Mouse (Mus musculus): ENCODE results near the gene Wdr60. TPM values are rescaled to one million over a fixed set of nuclear protein-coding genes. Genes with fewer than 3 reads are reported as not detected.

The Wdr60 gene
- polyA plus RNA-seq, 1 experiment = 1.5 TPM

- no peak for DNase-seq (ENCODE audit: low read depth in 1 of 2, low spot score in 2 of 2)
- Histone ChIP-seq H3K27me3 (ENCODE audit: control insufficient read depth, insufficient read depth, low read length) (no peaks in the 10 kb centered on the region), H3K4me1 (ENCODE audit: control insufficient read depth, insufficient read depth, insufficient read length) (no peaks in the 10 kb centered on the region), H3K27ac (ENCODE audit: insufficient read depth, low read length) (no peak overlapping the region), H3K36me3 (ENCODE audit: control insufficient read depth, insufficient read depth, low read length) (no peaks in the 10 kb centered on the region), H3K4me3 (ENCODE audit: extremely low read depth, insufficient read depth, insufficient read length) (no peak overlapping the region)
- 7% methylated on average over 2 of the region's 2 CpGs for WGBS
- no peak for TF ChIP-seq POLR2A (IDR thresholded peaks at IDR 0.05; ENCODE audit: low read depth, low read length)
- no peak for TF ChIP-seq CTCF (IDR thresholded peaks at IDR 0.05; ENCODE audit: extremely low read depth, insufficient read depth, insufficient read length, insufficient replicate concordance)
Measured at GRCm38 (mm10) chr12:116293185-116293584, 30.4 kb upstream of the Wdr60 start.

- no peak for DNase-seq (ENCODE audit: low read depth in 1 of 2, low spot score in 2 of 2)
- H3K36me3 ChIP-seq (ENCODE audit: control insufficient read depth, insufficient read depth, low read length) = no peaks in the 10 kb centered on the region
- WGBS = 56% methylated on average over 2 of the region's 2 CpGs
- H3K4me1 ChIP-seq (ENCODE audit: control insufficient read depth, insufficient read depth, insufficient read length) = 0 out of 2 replicates have a peak, but pooled peaks cover 2% of the 10 kb centered on the region
- no peaks in the 10 kb centered on the region for H3K27me3 ChIP-seq (ENCODE audit: control insufficient read depth, insufficient read depth, low read length)
- TF ChIP-seq CTCF (IDR thresholded peaks at IDR 0.05; ENCODE audit: extremely low read depth, insufficient read depth, insufficient read length, insufficient replicate concordance) (no peak), POLR2A (IDR thresholded peaks at IDR 0.05; ENCODE audit: low read depth, low read length) (no peak)
- no peak overlapping the region for H3K27ac ChIP-seq (ENCODE audit: insufficient read depth, low read length)
- H3K4me3 ChIP-seq (ENCODE audit: extremely low read depth, insufficient read depth, insufficient read length) = no peak overlapping the region
Measured at GRCm38 (mm10) chr12:116283511-116283910, 20.7 kb upstream of the Wdr60 start.

GRCm38 (mm10) chr12:116282856-116283255 is 20.0 kb upstream of the Wdr60 start:
- WGBS = 23% methylated on average over 2 of the region's 2 CpGs
- H3K27me3 ChIP-seq (ENCODE audit: control insufficient read depth, insufficient read depth, low read length) = no peaks in the 10 kb centered on the region
- 0 out of 2 replicates have a peak, but pooled peaks cover 2% of the 10 kb centered on the region for H3K4me1 ChIP-seq (ENCODE audit: control insufficient read depth, insufficient read depth, insufficient read length)
- H3K27ac ChIP-seq (ENCODE audit: insufficient read depth, low read length) = no peak overlapping the region
- no peaks in the 10 kb centered on the region for H3K36me3 ChIP-seq (ENCODE audit: control insufficient read depth, insufficient read depth, low read length)
- H3K4me3 ChIP-seq (ENCODE audit: extremely low read depth, insufficient read depth, insufficient read length) = no peak overlapping the region
- no peak for DNase-seq (ENCODE audit: low read depth in 1 of 2, low spot score in 2 of 2)
- TF ChIP-seq POLR2A (IDR thresholded peaks at IDR 0.05; ENCODE audit: low read depth, low read length) = no peak
- no peak for TF ChIP-seq CTCF (IDR thresholded peaks at IDR 0.05; ENCODE audit: extremely low read depth, insufficient read depth, insufficient read length, insufficient replicate concordance)

- H3K27ac ChIP-seq (ENCODE audit: insufficient read depth, low read length) = peak overlapping the region; percentile 89
- H3K4me1 ChIP-seq (ENCODE audit: control insufficient read depth, insufficient read depth, insufficient read length) = 0 out of 2 replicates have a peak, but pooled peaks cover 2% of the 10 kb centered on the region
- no peaks in the 10 kb centered on the region for H3K27me3 ChIP-seq (ENCODE audit: control insufficient read depth, insufficient read depth, low read length)
- TF ChIP-seq CTCF (IDR thresholded peaks at IDR 0.05; ENCODE audit: extremely low read depth, insufficient read depth, insufficient read length, insufficient replicate concordance) = no peak
- no peak for DNase-seq (ENCODE audit: low read depth in 1 of 2, low spot score in 2 of 2)
- H3K4me3 ChIP-seq (ENCODE audit: extremely low read depth, insufficient read depth, insufficient read length) = peak overlapping the region; percentile 73
- under 1% methylated on average over 51 of the region's 55 CpGs for WGBS
- H3K36me3 ChIP-seq (ENCODE audit: control insufficient read depth, insufficient read depth, low read length) = no peaks in the 10 kb centered on the region
Measured at GRCm38 (mm10) chr12:116281427-116282281, 18.8 kb upstream of the Wdr60 start.

GRCm38 (mm10) chr12:116280653-116281364 is 18.0 kb upstream of the Wdr60 start, which contains the start of gene Esyt2:
Gene Esyt2 (plus strand): TSS chr12:116281196.
- no peaks in the 10 kb centered on the region for H3K27me3 ChIP-seq (ENCODE audit: control insufficient read depth, insufficient read depth, low read length)
- H3K4me1 ChIP-seq (ENCODE audit: control insufficient read depth, insufficient read depth, insufficient read length) = 0 out of 2 replicates have a peak, but pooled peaks cover 2% of the 10 kb centered on the region
- WGBS = under 1% methylated on average over 68 of the region's 68 CpGs
- no peaks in the 10 kb centered on the region for H3K36me3 ChIP-seq (ENCODE audit: control insufficient read depth, insufficient read depth, low read length)
- H3K27ac ChIP-seq (ENCODE audit: insufficient read depth, low read length) = peak within 1 kb of the TSS; percentile 89
- peak; percentile 95 to 100 for DNase-seq (ENCODE audit: low read depth in 1 of 2, low spot score in 2 of 2)
- TF ChIP-seq CTCF (IDR thresholded peaks at IDR 0.05; ENCODE audit: extremely low read depth, insufficient read depth, insufficient read length, insufficient replicate concordance) = peak; percentile 27; the same call in 1 of the 2 replicates
- peak; percentile 97 for TF ChIP-seq POLR2A (IDR thresholded peaks at IDR 0.05; ENCODE audit: low read depth, low read length)
- peak within 1 kb of the TSS; percentile 73 for H3K4me3 ChIP-seq (ENCODE audit: extremely low read depth, insufficient read depth, insufficient read length)

GRCm38 (mm10) chr12:116280149-116280652 is 17.4 kb upstream of the Wdr60 start:
- peak overlapping the region; percentile 73 for H3K4me3 ChIP-seq (ENCODE audit: extremely low read depth, insufficient read depth, insufficient read length)
- 0 out of 2 replicates have a peak, but pooled peaks cover 2% of the 10 kb centered on the region for H3K4me1 ChIP-seq (ENCODE audit: control insufficient read depth, insufficient read depth, insufficient read length)
- TF ChIP-seq CTCF (IDR thresholded peaks at IDR 0.05; ENCODE audit: extremely low read depth, insufficient read depth, insufficient read length, insufficient replicate concordance) (no peak), POLR2A (IDR thresholded peaks at IDR 0.05; ENCODE audit: low read depth, low read length) (no peak)
- WGBS = 3% methylated on average over 7 of the region's 7 CpGs
- no peak for DNase-seq (ENCODE audit: low read depth in 1 of 2, low spot score in 2 of 2)
- no peaks in the 10 kb centered on the region for H3K27me3 ChIP-seq (ENCODE audit: control insufficient read depth, insufficient read depth, low read length)
- peak overlapping the region; percentile 89 for H3K27ac ChIP-seq (ENCODE audit: insufficient read depth, low read length)
- H3K36me3 ChIP-seq (ENCODE audit: control insufficient read depth, insufficient read depth, low read length) = no peaks in the 10 kb centered on the region
